Mouse (Mus musculus) hindbrain, embryonic 11.5 days (tissue): ENCODE measurements around the gene Ldb1. TPM values are rescaled to one million over a fixed set of nuclear protein-coding genes. Genes with fewer than 3 reads are reported as not detected.
"Not testable (repeated sequence)": the region's sequence is repeated elsewhere in the genome, so short reads cannot be mapped to it uniquely, and the experiment has no call there.

Experiments used
- ATAC-seq: fragments of 200-750 bp; cut with Nextera tagmentation; 2 replicates; pipeline ENCODE4 v1.8.0; 2017; ENCODE audit warnings: mild to moderate bottlenecking, moderate TSS enrichment, moderate library complexity; ENCODE audit not compliant: low FRiP score
- DNase-seq: peaks from one replicate; pipeline ENCODE4 v3.0.0-alpha.2; 2015; ENCODE audit warnings: low spot score
- H3K27ac ChIP-seq: fragments of 300-500 bp; sonication (generic); 2 replicates; pipeline ENCODE4 v1.5.1; 2014; ENCODE audit warnings: mild to moderate bottlenecking, low read depth, low read length
- H3K27me3 ChIP-seq: fragments of 300-500 bp; sonication (generic); 2 replicates; pipeline ENCODE4 v1.6.1; 2014; ENCODE audit warnings: mild to moderate bottlenecking, low read length, moderate library complexity, mixed read lengths; ENCODE audit not compliant: control insufficient read depth, insufficient read depth
- H3K36me3 ChIP-seq: fragments of 300-500 bp; sonication (generic); 2 replicates; pipeline ENCODE4 v1.6.1; 2014; ENCODE audit warnings: mild to moderate bottlenecking, low read length, moderate library complexity, mixed read lengths; ENCODE audit not compliant: control insufficient read depth, insufficient read depth
- H3K4me1 ChIP-seq: fragments of 300-500 bp; sonication (generic); replicated peaks from 2 replicates; pipeline ENCODE4 v1.6.1; 2014; ENCODE audit warnings: low read length, mixed read lengths; ENCODE audit not compliant: control insufficient read depth, insufficient read depth
- H3K4me2 ChIP-seq: fragments of 300-500 bp; sonication (generic); replicated peaks from 2 replicates; pipeline ENCODE4 v1.6.1; 2014; ENCODE audit warnings: mild to moderate bottlenecking, low read depth, low read length
- H3K4me3 ChIP-seq: fragments of 300-500 bp; sonication (generic); 2 replicates; pipeline ENCODE4 v1.5.1; 2014; ENCODE audit warnings: low read depth, low read length
- H3K9ac ChIP-seq: fragments of 300-500 bp; sonication (generic); 2 replicates; pipeline ENCODE4 v1.6.1; 2014; ENCODE audit warnings: low read depth, low read length
- H3K9me3 ChIP-seq: fragments of 300-500 bp; sonication (generic); 2 replicates; pipeline ENCODE4 v1.6.1; 2016; ENCODE audit warnings: low read length; ENCODE audit not compliant: control insufficient read depth
- WGBS: fragments of 180-500 bp; shearing (Covaris S2); extraction: QIAGEN DNeasy Blood & Tissue Kit; methylation state at CpG from one replicate; pipeline ENCODE4 v1.1.7; 2014; 5-methylcytosine and 5-hydroxymethylcytosine counted together
- polyA plus RNA-seq: library from polyadenylated mRNA; unstranded; fragments of >200 nt; fragmentation: Nextera tagmentation; extraction: Ambion mirVana; gene quantifications from 2 replicates; pipeline ENCODE4 v1.2.1, GENCODE M21; 2014

Gene Ldb1
- polyA plus RNA-seq, 1 experiment from 2014 or later = 95.8 TPM

- ATAC-seq = no peak
These were observed 45.6 kb downstream of the Ldb1 start for GRCm38 (mm10) chr19:45999378-45999777.

GRCm38 (mm10) chr19:45998694-45999217, 46.3 kb downstream of the Ldb1 start:
- H3K27ac ChIP-seq = no peak overlapping the region
- H3K9me3 ChIP-seq = no peaks in the 10 kb centered on the region
- H3K4me1 ChIP-seq = no peaks in the 10 kb centered on the region
- H3K36me3 ChIP-seq = no peaks in the 10 kb centered on the region
- WGBS = 16% methylated on average over 8 of the region's 8 CpGs
- H3K9ac ChIP-seq = no peak overlapping the region; the same call in 1 of the 2 replicates
- peak overlapping the region; percentile 31 for H3K4me2 ChIP-seq
- H3K4me3 ChIP-seq = peak overlapping the region; percentile 71
- ATAC-seq (no peak; the same call in 1 of the 2 replicates), DNase-seq (no peak)
- H3K27me3 ChIP-seq = 0 out of 2 replicates have a peak, but pooled peaks cover 2% of the 10 kb centered on the region

More at GRCm38 (mm10) chr19:45999378-45999777, 45.6 kb downstream of the Ldb1 start:
- Histone ChIP-seq H3K4me1 (no peaks in the 10 kb centered on the region), H3K27me3 (peaks cover 4% of the 10 kb centered on the region; the same call in 1 of the 2 replicates), H3K36me3 (no peaks in the 10 kb centered on the region), H3K27ac (no peak overlapping the region), H3K9ac (no peak overlapping the region), H3K4me3 (no peak overlapping the region), H3K4me2 (no peak overlapping the region), H3K9me3 (no peaks in the 10 kb centered on the region)
- no peak for DNase-seq
- 75% methylated on average over 1 of the region's 1 CpGs for WGBS

GRCm38 (mm10) chr19:45997785-45998693, 47.0 kb downstream of the Ldb1 start, which contains the start of gene Armh3:
TSS of gene Armh3 (minus strand) at chr19:45998488.
- no peaks in the 10 kb centered on the region for H3K27me3 ChIP-seq
- H3K4me1 ChIP-seq = no peaks in the 10 kb centered on the region
- peak within 1 kb of the TSS; percentile 84 for H3K9ac ChIP-seq
- H3K4me2 ChIP-seq = peak within 1 kb of the TSS; percentile 62
- WGBS = 1% methylated on average over 63 of the region's 76 CpGs
- H3K36me3 ChIP-seq = no peaks in the 10 kb centered on the region
- H3K27ac ChIP-seq = peak within 1 kb of the TSS; percentile 92
- peak; percentile 94 for ATAC-seq
- no peaks in the 10 kb centered on the region for H3K9me3 ChIP-seq
- DNase-seq = peak; percentile 97
- H3K4me3 ChIP-seq = peak within 1 kb of the TSS; percentile 71

DNA sequence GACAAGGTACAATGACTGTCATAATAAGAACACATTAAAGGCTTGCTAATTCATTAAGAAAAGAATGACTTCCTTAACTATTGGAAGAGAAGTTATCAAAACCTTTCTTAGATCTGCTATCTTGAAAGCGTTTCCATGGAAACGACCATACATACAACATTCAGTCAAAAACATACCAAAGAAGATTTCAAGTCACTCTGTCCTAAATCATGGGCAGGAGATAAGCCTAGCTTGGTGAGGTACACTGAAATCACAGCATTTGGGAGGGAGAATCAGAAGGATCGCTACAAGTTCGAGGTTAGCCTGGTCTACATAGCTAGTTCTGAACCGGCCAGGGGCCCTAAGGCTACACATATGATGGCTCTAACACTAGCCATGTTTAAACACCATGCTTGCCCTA, 47.6 kb downstream of the Ldb1 start:
- Histone ChIP-seq H3K27me3 (no peaks in the 10 kb centered on the region), H3K4me2 (peak overlapping the region; percentile 62), H3K4me1 (no peaks in the 10 kb centered on the region), H3K4me3 (peak overlapping the region; percentile 71), H3K36me3 (no peaks in the 10 kb centered on the region), H3K9me3 (no peaks in the 10 kb centered on the region), H3K9ac (peak overlapping the region; percentile 84; the same call in 1 of the 2 replicates), H3K27ac (peak overlapping the region; percentile 92; the same call in 1 of the 2 replicates)
- ATAC-seq = peak; percentile 8; the same call in 1 of the 2 replicates
- peak; percentile 19 for DNase-seq
- 67% methylated on average over 5 of the region's 5 CpGs for WGBS

GRCm38 (mm10) chr19:45993981-45994737, 50.9 kb downstream of the Ldb1 start:
- Histone ChIP-seq H3K4me3 (no peak overlapping the region), H3K27ac (no peak overlapping the region), H3K4me2 (no peak overlapping the region), H3K4me1 (no peaks in the 10 kb centered on the region), H3K36me3 (no peaks in the 10 kb centered on the region), H3K9ac (no peak overlapping the region), H3K9me3 (no peaks in the 10 kb centered on the region), H3K27me3 (no peaks in the 10 kb centered on the region)
- ATAC-seq (no peak), DNase-seq (no peak)
- 94% methylated on average over 13 of the region's 13 CpGs for WGBS

GRCm38 (mm10) chr19:45993441-45993840, 51.6 kb downstream of the Ldb1 start:
- ATAC-seq, H3K9me3 ChIP-seq, H3K36me3 ChIP-seq, H3K27ac ChIP-seq, H3K4me3 ChIP-seq, H3K9ac ChIP-seq, DNase-seq, H3K4me2 ChIP-seq, H3K4me1 ChIP-seq, H3K27me3 ChIP-seq: not testable (repeated sequence)
- WGBS = 87% methylated on average over 6 of the region's 6 CpGs

GRCm38 (mm10) chr19:45991171-45991570, 53.8 kb downstream of the Ldb1 start:
- 91% methylated on average over 3 of the region's 3 CpGs for WGBS
- Histone ChIP-seq H3K4me2 (no peak overlapping the region), H3K27me3 (no peaks in the 10 kb centered on the region), H3K4me1 (no peaks in the 10 kb centered on the region), H3K9me3 (no peaks in the 10 kb centered on the region), H3K9ac (no peak overlapping the region), H3K27ac (no peak overlapping the region), H3K36me3 (no peaks in the 10 kb centered on the region), H3K4me3 (no peak overlapping the region)
- ATAC-seq (no peak), DNase-seq (no peak)

DNA sequence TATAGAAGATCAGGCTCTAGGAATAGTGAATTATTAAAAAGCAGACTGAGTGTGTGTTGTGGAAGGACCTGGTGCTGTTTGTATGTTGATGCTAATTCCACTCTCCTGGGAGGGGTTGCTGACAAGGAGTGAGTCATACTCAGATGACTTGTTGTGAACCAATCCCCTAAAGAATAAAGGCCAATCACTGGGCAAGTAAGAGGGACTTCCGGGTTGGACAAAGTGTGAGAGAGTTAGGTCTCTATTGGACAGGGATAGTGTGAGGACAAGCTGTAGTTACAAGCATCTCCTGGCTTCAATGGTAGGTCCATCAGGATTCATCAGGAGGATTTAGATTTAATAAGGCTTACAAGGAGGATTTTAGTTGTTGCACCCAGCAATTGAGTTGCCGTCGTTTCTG, 56.8 kb downstream of the Ldb1 start:
- no peak overlapping the region for H3K4me3 ChIP-seq
- H3K27ac ChIP-seq = no peak overlapping the region
- no peaks in the 10 kb centered on the region for H3K4me1 ChIP-seq
- H3K27me3 ChIP-seq = no peaks in the 10 kb centered on the region
- no peak for ATAC-seq
- no peak overlapping the region for H3K4me2 ChIP-seq
- H3K9ac ChIP-seq = no peak overlapping the region
- no peaks in the 10 kb centered on the region for H3K9me3 ChIP-seq
- no peaks in the 10 kb centered on the region for H3K36me3 ChIP-seq
- WGBS = 97% methylated on average over 3 of the region's 3 CpGs
- DNase-seq = no peak
